In genomic region chr10:59897511-59897910, GRCm38 (mm10) we compare ENCODE assay signal across 7 mouse cellular contexts. TPM values are rescaled to one million over a fixed set of nuclear protein-coding genes. Genes with fewer than 3 reads are reported as not detected.
DNase-seq lines count a peak whose midpoint lies in the region; ATAC-seq and TF ChIP-seq lines count a peak whose summit lies in the region.

No protein-coding gene starts in this region.

- no peak for TF ChIP-seq EP300 in CH12.LX (IDR thresholded peaks at IDR 0.05; ENCODE audit: low read length)
- no peak for TF ChIP-seq EP300 in liver, postnatal 0 days (IDR thresholded peaks at IDR 0.05; ENCODE audit: low read depth)

- dilution Hi-C loops in CH12.LX (cut with MboI; ENCODE audit: extremely low pct_ligation_motif_present, extremely low pct_unique_long_range_greater_than_20kb, low sequenced_read_pairs): no loop called here

- no peak; the same call in 1 of the 2 replicates for TF ChIP-seq RAD21 in CH12.LX (IDR thresholded peaks at IDR 0.05; ENCODE audit: low read depth, low read length)

- peak; percentile 24; the same call in 1 of the 2 replicates for ATAC-seq in forebrain, embryonic 12.5 days (ENCODE audit: low FRiP score)
- ATAC-seq in liver, postnatal 0 days: no peak
- ATAC-seq in heart, embryonic 12.5 days (ENCODE audit: insufficient number of reproducible peaks, low FRiP score): no peak

- peaks cover 63 to 81% of the 10 kb centered on the region in 2 experiments for H3K4me1 ChIP-seq in CH12.LX (ENCODE audit: control insufficient read depth in 1 of 2, insufficient read depth in 2 of 2)
- peaks cover 81% of the 10 kb centered on the region for H3K4me1 ChIP-seq in forebrain, embryonic 12.5 days
- H3K4me1 ChIP-seq in liver, postnatal 0 days (ENCODE audit: insufficient read depth): peaks cover 49% of the 10 kb centered on the region
- H3K4me1 ChIP-seq in heart, embryonic 12.5 days (replicated peaks): peaks cover 59% of the 10 kb centered on the region

- peaks cover 53 to 58% of the 10 kb centered on the region in 2 experiments for H3K36me3 ChIP-seq in CH12.LX (replicated peaks in 1 of 2; ENCODE audit: control insufficient read depth in 1 of 2, insufficient read depth in 1 of 2, low read length in 1 of 2)
- H3K36me3 ChIP-seq in forebrain, embryonic 12.5 days (replicated peaks): peaks cover 30% of the 10 kb centered on the region
- H3K36me3 ChIP-seq in liver, postnatal 0 days (replicated peaks; ENCODE audit: insufficient read depth, low read length): peaks cover 61% of the 10 kb centered on the region
- H3K36me3 ChIP-seq in heart, embryonic 12.5 days: peaks cover 54% of the 10 kb centered on the region

- peak overlapping the region; percentile 11; the same call in 1 of the 2 replicates for H3K4me2 ChIP-seq in CH12.LX (ENCODE audit: insufficient read depth, low read depth, poor library complexity, severe bottlenecking)
- peak overlapping the region; percentile 38 for H3K4me2 ChIP-seq in forebrain, embryonic 12.5 days
- peak overlapping the region; percentile 47; the same call in 1 of the 2 replicates for H3K4me2 ChIP-seq in liver, postnatal 0 days (ENCODE audit: low read depth, low read length)
- H3K4me2 ChIP-seq in heart, embryonic 12.5 days: no peak overlapping the region

- H3K4me3 ChIP-seq in CH12.LX (replicated peaks in 1 of 3; ENCODE audit: low read depth in 2 of 3, low read length in 2 of 3, poor library complexity in 1 of 3): no peak overlapping the region
- no peak overlapping the region for H3K4me3 ChIP-seq in forebrain, embryonic 12.5 days (replicated peaks)
- H3K4me3 ChIP-seq in liver, postnatal 0 days (ENCODE audit: low read depth, low read length): no peak overlapping the region
- H3K4me3 ChIP-seq in heart, embryonic 12.5 days: no peak overlapping the region

- 8% methylated on average over 5 of the region's 5 CpGs for WGBS in forebrain, embryonic 12.5 days
- WGBS in liver, postnatal 0 days (ENCODE audit: insufficient replicate concordance): 61% methylated on average over 5 of the region's 5 CpGs
- WGBS in heart, embryonic 12.5 days: 65% methylated on average over 5 of the region's 5 CpGs

- in situ Hi-C loops in CH12.LX (cut with MboI; ENCODE audit: low pct_ligation_motif_present, low pct_unique_long_range_greater_than_20kb, low sequenced_read_pairs): loop anchor here (5.0 to 10.0 kb wide), 4 partner anchors 55 to 337 kb away; partner anchors contain the start of gene Ddit4

- H3K9ac ChIP-seq in CH12.LX (ENCODE audit: insufficient read depth, low read depth): no peak overlapping the region
- peak overlapping the region; percentile 43; the same call in 1 of the 2 replicates for H3K9ac ChIP-seq in forebrain, embryonic 12.5 days
- H3K9ac ChIP-seq in liver, postnatal 0 days (replicated peaks): no peak overlapping the region; the same call in 1 of the 2 replicates
- H3K9ac ChIP-seq in heart, embryonic 12.5 days: no peak overlapping the region

- TF ChIP-seq POLR2A in CH12.LX (IDR thresholded peaks at IDR 0.05; ENCODE audit: low read depth, low read length): no peak

- peak overlapping the region; percentile 82 for H3K27ac ChIP-seq in CH12.LX (ENCODE audit: insufficient read depth, low read depth)
- H3K27ac ChIP-seq in forebrain, embryonic 12.5 days: peak overlapping the region; percentile 100
- H3K27ac ChIP-seq in liver, postnatal 0 days (ENCODE audit: low read depth): peak overlapping the region; percentile 67
- H3K27ac ChIP-seq in heart, embryonic 12.5 days (ENCODE audit: poor library complexity, severe bottlenecking): no peak overlapping the region

- no peaks in the 10 kb centered on the region for H3K9me3 ChIP-seq in CH12.LX (replicated peaks; ENCODE audit: low read length)
- H3K9me3 ChIP-seq in forebrain, embryonic 12.5 days: no peaks in the 10 kb centered on the region
- no peaks in the 10 kb centered on the region for H3K9me3 ChIP-seq in liver, postnatal 0 days (ENCODE audit: low read length)
- H3K9me3 ChIP-seq in heart, embryonic 12.5 days (replicated peaks): no peaks in the 10 kb centered on the region

- TF ChIP-seq CTCF in CH12.LX (conservative IDR thresholded peaks at IDR 0.05 in 1 of 2, IDR thresholded peaks at IDR 0.05 in 1 of 2; ENCODE audit: low read depth in 2 of 2, low read length in 2 of 2): no peak
- no peak for TF ChIP-seq CTCF in liver, postnatal 0 days (IDR thresholded peaks at IDR 0.05; ENCODE audit: low read depth)

- H3K27me3 ChIP-seq in CH12.LX (replicated peaks): no peaks in the 10 kb centered on the region
- H3K27me3 ChIP-seq in forebrain, embryonic 12.5 days: no peaks in the 10 kb centered on the region
- no peaks in the 10 kb centered on the region for H3K27me3 ChIP-seq in liver, postnatal 0 days (ENCODE audit: insufficient read depth, low read length)
- no peaks in the 10 kb centered on the region for H3K27me3 ChIP-seq in heart, embryonic 12.5 days (replicated peaks)

- peak; percentile 77 for DNase-seq in 3T3-L1 (ENCODE audit: low read depth, low spot score)
- peak; percentile 90 for DNase-seq in CH12.LX (ENCODE audit: extremely low read depth)
- peak; percentile 46 to 56 for DNase-seq in kidney, postnatal 36 days
- no peak for DNase-seq in liver, postnatal 0 days
- DNase-seq in right cerebral cortex, postnatal 36 days (ENCODE audit: low spot score in 2 of 2): peak; percentile 83 to 92

- no peaks in the 10 kb centered on the region for H3K79me2 ChIP-seq in CH12.LX (replicated peaks; ENCODE audit: control insufficient read depth, extremely low read depth, insufficient read depth, poor library complexity, severe bottlenecking)

TF ChIP-seq in CH12.LX, 34 proteins besides CTCF, POLR2A, EP300 and RAD21:
- TF ChIP-seq HCFC1 (IDR thresholded peaks at IDR 0.05; ENCODE audit: low read depth, low read length) (no peak), TCF12 (IDR thresholded peaks at IDR 0.05; ENCODE audit: low read depth, low read length) (no peak), USF2 (conservative IDR thresholded peaks at IDR 0.05; ENCODE audit: low read depth, low read length) (no peak), ZC3H11A (IDR thresholded peaks at IDR 0.05; ENCODE audit: low read depth, low read length) (no peak), MYC (IDR thresholded peaks at IDR 0.05; ENCODE audit: low read depth, low read length) (no peak), JUN (IDR thresholded peaks at IDR 0.05; ENCODE audit: insufficient read depth, low read depth, low read length) (no peak), ELF1 (IDR thresholded peaks at IDR 0.05; ENCODE audit: low read depth, low read length) (no peak), CHD2 (IDR thresholded peaks at IDR 0.05; ENCODE audit: low read length) (peak; percentile 72), MXI1 (IDR thresholded peaks at IDR 0.05; ENCODE audit: low read depth, low read length) (peak; percentile 74), SIN3A (IDR thresholded peaks at IDR 0.05; ENCODE audit: low read length) (no peak), CHD1 (IDR thresholded peaks at IDR 0.05; ENCODE audit: low read depth, low read length) (no peak), IRF4 (IDR thresholded peaks at IDR 0.05; ENCODE audit: low read depth, low read length) (0 out of 2 replicates have a peak, but pooled peaks have one; percentile 8), NELFE (IDR thresholded peaks at IDR 0.05; ENCODE audit: low read depth, low read length) (no peak), JUND (conservative IDR thresholded peaks at IDR 0.05; ENCODE audit: low read depth, low read length) (no peak), MAZ (IDR thresholded peaks at IDR 0.05; ENCODE audit: low read depth, low read length) (no peak), MEF2A (IDR thresholded peaks at IDR 0.05; ENCODE audit: borderline replicate concordance, low read depth, low read length) (no peak), ZMIZ1 (IDR thresholded peaks at IDR 0.05; ENCODE audit: low read depth, low read length) (no peak), RCOR1 (conservative IDR thresholded peaks at IDR 0.05; ENCODE audit: low read depth, low read length) (no peak), E2F4 (IDR thresholded peaks at IDR 0.05; ENCODE audit: insufficient replicate concordance, low read depth, low read length) (no peak), POLR2AphosphoS2 (IDR thresholded peaks at IDR 0.05; ENCODE audit: low read depth, low read length) (no peak), TBP (conservative IDR thresholded peaks at IDR 0.05; ENCODE audit: low read depth, low read length) (no peak), MAX (IDR thresholded peaks at IDR 0.05; ENCODE audit: low read length) (no peak)

RNA-seq across cellular contexts. Expression of gene Dnajb12, which starts 18.2 kb away (rescaled TPM):
- total RNA-seq in CH12.LX (2012; rRNA removed) (17.0 and 21.5 TPM in 2 replicates), CH12.LX (2014; rRNA removed) (13.1 and 13.9 TPM in 2 replicates)
- 30.3 and 35.9 TPM in 2 replicates for polyA plus RNA-seq in CH12.LX (2012; ENCODE audit: insufficient read length, low read depth)
- polyA plus RNA-seq in forebrain, embryonic 12.5 days (2016; fragmentation: Nextera tagmentation; extraction: Ambion mirVana): 21.2 and 22.7 TPM in 2 replicates
- 15.5 and 17.0 TPM in 2 replicates for polyA plus RNA-seq in liver, postnatal 0 days (2015; fragmentation: Nextera tagmentation; extraction: Ambion mirVana)
- polyA plus RNA-seq in heart, embryonic 12.5 days (2016; fragmentation: Nextera tagmentation; extraction: Ambion mirVana): 31.4 and 32.8 TPM in 2 replicates

RNA-seq across cellular contexts. Expression of gene Ddit4, which starts 54.1 kb away (rescaled TPM):
- total RNA-seq in CH12.LX (2012; rRNA removed): 45.7 and 136 TPM in 2 replicates
- total RNA-seq in CH12.LX (2014; rRNA removed): 37.5 and 50.6 TPM in 2 replicates
- polyA plus RNA-seq in CH12.LX (2012; ENCODE audit: insufficient read length, low read depth): 38.9 and 39.5 TPM in 2 replicates
- polyA plus RNA-seq in forebrain, embryonic 12.5 days (2016; fragmentation: Nextera tagmentation; extraction: Ambion mirVana): 58.9 and 61.6 TPM in 2 replicates
- 3.6 and 5.2 TPM in 2 replicates for polyA plus RNA-seq in liver, postnatal 0 days (2015; fragmentation: Nextera tagmentation; extraction: Ambion mirVana)
- 23.9 and 25.7 TPM in 2 replicates for polyA plus RNA-seq in heart, embryonic 12.5 days (2016; fragmentation: Nextera tagmentation; extraction: Ambion mirVana)
